Mouse (Mus musculus) ES-Bruce4 (cell line): Measurements from ENCODE around the gene Cntln.

Experiments
- CTCF ChIP-seq: IDR thresholded peaks from one replicate; pipeline ENCODE4 v1.8.1; 2011; ENCODE audit warnings: low read depth, low read length
- EP300 ChIP-seq: IDR thresholded peaks from 2 replicates; pipeline ENCODE4 v1.6.1; 2011; ENCODE audit warnings: low read depth, low read length; ENCODE audit not compliant: insufficient read depth
- POLR2A ChIP-seq: IDR thresholded peaks from one replicate; pipeline ENCODE4 v1.8.1; 2011; ENCODE audit warnings: low read length; ENCODE audit not compliant: insufficient read depth

GRCm38 (mm10) chr4:85059598-85059997 is 175.5 kb downstream of the Cntln start:
- TF ChIP-seq EP300 (no peak), POLR2A (no peak), CTCF (no peak)
